Mouse (Mus musculus): Measurements from ENCODE around the gene Rtl10. TPM values are rescaled to one million over a fixed set of nuclear protein-coding genes. Genes with fewer than 3 reads are reported as not detected.

Rtl10 gene
- 1.3 and 1.6 TPM in 2 replicates for polyA plus RNA-seq (2016; fragmentation: Nextera tagmentation; extraction: Ambion mirVana)

DNA sequence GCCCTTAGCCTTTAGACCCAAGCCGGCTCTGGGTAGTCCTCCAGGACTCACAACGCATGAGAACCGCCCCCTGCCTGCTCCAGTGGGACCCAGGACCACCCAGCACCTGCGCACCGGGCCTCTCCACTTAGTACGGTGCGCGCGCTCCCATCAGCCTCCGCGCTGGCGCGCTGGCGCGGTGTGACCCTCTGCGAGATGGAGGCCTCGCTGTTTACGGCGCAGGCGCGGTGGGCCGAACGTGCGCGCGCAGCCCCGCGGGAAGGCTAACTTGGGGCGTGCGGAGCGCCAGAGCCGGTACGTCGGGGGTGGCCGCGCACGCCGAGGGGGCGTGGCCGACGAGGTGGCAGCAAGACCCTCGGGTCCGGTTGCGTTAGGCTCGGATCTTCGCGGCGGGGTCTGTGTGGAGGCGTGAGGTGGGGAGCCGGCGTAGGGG is at the start of gene Rtl10, which contains the start of gene Gnb1l:
TSS of gene Rtl10 (plus strand) at position 344 of the 433 bp plus-strand sequence.
TSS of gene Gnb1l (plus strand) at position 156 of the 433 bp plus-strand sequence.
- Histone ChIP-seq H3K36me3 (peaks cover 23% of the 10 kb centered on the region), H3K9me3 (no peaks in the 10 kb centered on the region), H3K27ac (peak within 1 kb of the TSS; percentile 92), H3K27me3 (ENCODE audit: insufficient read depth, poor library complexity, severe bottlenecking) (no peaks in the 10 kb centered on the region), H3K4me1 (peaks cover 18% of the 10 kb centered on the region), H3K4me3 (peak within 1 kb of the TSS; percentile 74)
- DNase-seq (ENCODE audit: low spot score) = peak; percentile 97
- under 1% methylated on average over 51 of the region's 51 CpGs for WGBS

DNA sequence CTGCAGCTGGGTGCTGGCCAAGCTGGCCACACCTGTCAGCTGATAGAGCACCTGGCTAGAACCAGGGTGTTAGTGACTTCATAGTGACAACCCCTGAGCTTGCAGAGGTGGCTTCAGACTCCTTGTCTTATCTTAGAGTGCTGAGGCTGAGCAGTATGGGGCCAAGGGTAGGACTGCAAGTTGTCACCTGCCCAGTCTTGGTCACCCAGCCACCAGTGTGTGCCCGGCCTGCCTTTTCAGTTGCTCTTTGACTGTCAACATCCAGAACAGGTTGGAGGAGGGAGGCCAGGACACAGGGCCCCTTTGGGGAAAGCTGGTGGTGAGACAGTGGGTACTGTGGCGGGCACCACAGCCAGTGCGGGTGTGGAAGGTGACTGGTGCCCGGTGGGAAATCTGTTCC is 49.7 kb upstream of the Rtl10 start:
- WGBS = 91% methylated on average over 4 of the region's 4 CpGs
- no peak overlapping the region for H3K4me3 ChIP-seq

DNA sequence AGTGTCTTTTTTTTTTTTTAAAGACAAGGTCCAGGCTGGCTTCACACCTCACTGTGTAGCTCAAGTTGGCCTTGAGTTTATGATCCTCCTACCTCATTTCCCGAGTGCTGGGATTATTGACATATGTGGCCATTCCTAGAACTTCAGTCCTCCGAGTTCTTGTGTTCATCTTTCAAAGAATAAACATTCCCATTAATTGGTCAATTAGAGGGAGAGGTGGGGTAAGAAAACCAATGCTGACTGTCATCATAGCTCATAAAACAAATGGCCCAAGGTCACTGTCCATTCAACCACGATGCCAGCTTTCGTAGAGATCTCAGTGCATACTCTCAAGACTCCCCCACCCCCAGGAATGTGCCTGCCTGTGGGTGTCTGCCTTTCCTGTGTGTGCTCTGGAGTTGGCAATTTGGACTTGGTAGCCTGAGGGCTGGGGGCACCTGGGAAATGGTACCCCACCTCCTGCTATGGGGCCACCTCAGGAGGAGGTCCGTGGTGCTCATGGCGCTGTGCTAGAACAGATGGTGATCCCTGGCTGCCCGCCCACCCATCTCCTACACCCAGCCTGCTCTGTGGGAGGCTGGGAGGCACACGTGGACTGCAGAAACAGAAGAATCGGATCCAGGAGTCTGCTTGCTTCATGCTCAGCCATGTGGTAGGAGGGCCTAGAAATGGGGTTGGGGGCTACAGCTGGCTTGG is 47.1 kb upstream of the Rtl10 start:
- Histone ChIP-seq H3K9me3 (no peaks in the 10 kb centered on the region), H3K4me1 (peaks cover 39% of the 10 kb centered on the region), H3K27ac (no peak overlapping the region), H3K4me3 (no peak overlapping the region), H3K36me3 (peaks cover 23% of the 10 kb centered on the region), H3K27me3 (ENCODE audit: insufficient read depth, poor library complexity, severe bottlenecking) (peaks cover 7% of the 10 kb centered on the region; the same call in 1 of the 2 replicates)
- WGBS = 66% methylated on average over 9 of the region's 9 CpGs
- DNase-seq (ENCODE audit: low spot score) = no peak

More for the DNA sequence above, 49.7 kb upstream of the Rtl10 start:
- Histone ChIP-seq H3K27ac (no peak overlapping the region), H3K27me3 (ENCODE audit: insufficient read depth, poor library complexity, severe bottlenecking) (no peaks in the 10 kb centered on the region), H3K9me3 (no peaks in the 10 kb centered on the region), H3K36me3 (peaks cover 18% of the 10 kb centered on the region; the same call in 1 of the 2 replicates), H3K4me1 (peaks cover 28% of the 10 kb centered on the region)
- no peak for DNase-seq (ENCODE audit: low spot score)

DNA sequence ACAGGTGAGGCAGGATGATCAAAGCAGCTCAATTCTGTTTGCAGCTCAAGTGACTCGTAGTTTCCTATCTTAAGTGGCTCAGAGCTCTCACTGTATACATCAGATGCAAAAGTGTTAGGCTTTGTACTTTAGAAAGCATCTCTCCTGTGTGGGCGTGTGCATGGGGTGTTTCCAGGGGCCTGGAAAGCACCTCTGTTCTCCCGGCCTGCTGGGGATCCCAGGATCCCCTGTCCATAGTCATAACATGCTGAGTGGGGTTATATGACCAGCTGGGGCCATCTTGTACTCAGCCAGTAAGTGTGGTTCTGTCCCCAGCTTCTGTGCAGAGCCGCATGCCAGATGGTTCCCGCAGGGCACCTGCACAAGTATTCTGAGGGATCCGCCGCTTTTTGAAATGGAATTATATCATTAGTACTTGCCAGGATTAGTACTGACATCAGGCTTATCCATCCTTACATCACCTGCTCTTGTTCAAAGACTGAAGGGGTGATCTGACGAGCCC is 46.3 kb upstream of the Rtl10 start:
- Histone ChIP-seq H3K36me3 (peaks cover 29% of the 10 kb centered on the region), H3K27ac (no peak overlapping the region), H3K4me3 (no peak overlapping the region), H3K9me3 (no peaks in the 10 kb centered on the region), H3K27me3 (ENCODE audit: insufficient read depth, poor library complexity, severe bottlenecking) (peaks cover 7% of the 10 kb centered on the region; the same call in 1 of the 2 replicates), H3K4me1 (peaks cover 39% of the 10 kb centered on the region)
- no peak for DNase-seq (ENCODE audit: low spot score)
- 83% methylated on average over 8 of the region's 8 CpGs for WGBS

- no peak overlapping the region for H3K4me3 ChIP-seq
- H3K9me3 ChIP-seq = no peaks in the 10 kb centered on the region
- H3K4me1 ChIP-seq = peaks cover 34% of the 10 kb centered on the region
- DNase-seq (ENCODE audit: low spot score) = no peak
- H3K36me3 ChIP-seq = peaks cover 38% of the 10 kb centered on the region
- peaks cover 14% of the 10 kb centered on the region for H3K27me3 ChIP-seq (ENCODE audit: insufficient read depth, poor library complexity, severe bottlenecking)
- 33% methylated on average over 5 of the region's 5 CpGs for whole genome bisulfite sequencing
- no peak overlapping the region; the same call in 1 of the 2 replicates for H3K27ac ChIP-seq
Observed at GRCm38 (mm10) chr16:18453846-18454245, 44.9 kb upstream of the Rtl10 start.

DNA sequence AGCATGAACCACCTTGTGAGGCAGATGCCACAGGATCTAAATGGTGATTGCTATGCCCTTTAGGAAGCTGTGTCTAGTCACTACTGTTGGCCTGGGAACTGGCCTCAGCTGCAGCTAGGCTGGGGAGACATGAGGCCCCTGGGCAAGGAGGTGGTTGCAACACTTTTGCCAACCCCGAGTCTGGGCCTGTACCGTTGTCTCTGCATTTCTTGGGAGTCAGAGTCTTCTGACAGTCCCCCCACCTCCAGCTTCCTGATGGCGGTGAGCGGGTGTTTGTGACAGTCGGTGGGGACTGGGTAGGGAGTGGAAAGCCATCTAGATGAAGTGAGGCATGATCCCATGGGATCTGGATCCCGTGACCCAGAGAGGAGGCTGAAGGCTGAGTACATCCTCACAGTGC is 43.3 kb upstream of the Rtl10 start:
- 90% methylated on average over 6 of the region's 6 CpGs for WGBS
- DNase-seq (ENCODE audit: low spot score) = no peak
- Histone ChIP-seq H3K27me3 (ENCODE audit: insufficient read depth, poor library complexity, severe bottlenecking) (peaks cover 17% of the 10 kb centered on the region), H3K4me3 (no peak overlapping the region), H3K27ac (no peak overlapping the region), H3K4me1 (peaks cover 45% of the 10 kb centered on the region), H3K9me3 (no peaks in the 10 kb centered on the region), H3K36me3 (peaks cover 32% of the 10 kb centered on the region)

DNA sequence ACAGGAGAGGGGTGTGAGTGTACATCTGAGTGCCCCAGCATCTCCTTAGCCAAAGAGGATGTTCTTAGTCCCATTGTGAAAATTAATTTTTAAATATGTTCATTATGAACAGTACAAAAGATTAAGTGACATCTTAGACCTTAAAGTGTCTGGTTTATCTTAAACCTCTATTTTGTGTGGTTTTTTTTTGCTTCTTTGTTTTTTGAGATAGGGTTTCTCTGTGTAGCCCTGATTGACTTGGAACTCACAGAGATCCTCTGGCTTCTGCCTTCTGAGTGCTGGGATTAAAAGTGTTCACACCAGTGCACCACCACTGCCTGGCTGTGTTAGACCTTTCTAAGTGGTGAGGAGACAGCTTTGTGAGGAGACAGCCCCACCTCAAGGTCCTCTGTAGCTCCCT is 40.0 kb upstream of the Rtl10 start:
- no peak overlapping the region for H3K4me3 ChIP-seq
- H3K27me3 ChIP-seq (ENCODE audit: insufficient read depth, poor library complexity, severe bottlenecking) = peaks cover 30% of the 10 kb centered on the region
- H3K27ac ChIP-seq = peak overlapping the region; percentile 47; the same call in 1 of the 2 replicates

GRCm38 (mm10) chr16:18459335-18459954 is 39.3 kb upstream of the Rtl10 start:
- DNase-seq (ENCODE audit: low spot score) = no peak
- Histone ChIP-seq H3K27me3 (ENCODE audit: insufficient read depth, poor library complexity, severe bottlenecking) (peaks cover 30% of the 10 kb centered on the region), H3K4me3 (peak overlapping the region; percentile 36), H3K36me3 (peaks cover 32% of the 10 kb centered on the region), H3K27ac (peak overlapping the region; percentile 64; the same call in 1 of the 2 replicates), H3K9me3 (no peaks in the 10 kb centered on the region), H3K4me1 (peaks cover 40% of the 10 kb centered on the region)
- 17% methylated on average over 12 of the region's 12 CpGs for WGBS

More for the DNA sequence above, 40.0 kb upstream of the Rtl10 start:
- no peak for DNase-seq (ENCODE audit: low spot score)
- H3K36me3 ChIP-seq = peaks cover 32% of the 10 kb centered on the region
- no peaks in the 10 kb centered on the region for H3K9me3 ChIP-seq
- peaks cover 42% of the 10 kb centered on the region for H3K4me1 ChIP-seq

GRCm38 (mm10) chr16:18459955-18460370 is 38.7 kb upstream of the Rtl10 start:
- peaks cover 30% of the 10 kb centered on the region for H3K27me3 ChIP-seq (ENCODE audit: insufficient read depth, poor library complexity, severe bottlenecking)
- peak overlapping the region; percentile 36 for H3K4me3 ChIP-seq
- H3K4me1 ChIP-seq = peaks cover 38% of the 10 kb centered on the region
- H3K9me3 ChIP-seq = no peaks in the 10 kb centered on the region
- 2% methylated on average over 11 of the region's 11 CpGs for WGBS
- H3K27ac ChIP-seq = peak overlapping the region; percentile 64
- peaks cover 29% of the 10 kb centered on the region for H3K36me3 ChIP-seq
- DNase-seq (ENCODE audit: low spot score) = no peak

GRCm38 (mm10) chr16:18460826-18461225 is 37.9 kb upstream of the Rtl10 start:
- WGBS = 75% methylated on average over 3 of the region's 3 CpGs
- DNase-seq (ENCODE audit: low spot score) = no peak
- H3K4me1 ChIP-seq = peaks cover 32% of the 10 kb centered on the region
- peaks cover 23% of the 10 kb centered on the region for H3K27me3 ChIP-seq (ENCODE audit: insufficient read depth, poor library complexity, severe bottlenecking)
- H3K9me3 ChIP-seq = no peaks in the 10 kb centered on the region
- peak overlapping the region; percentile 69 for H3K27ac ChIP-seq
- peaks cover 20% of the 10 kb centered on the region for H3K36me3 ChIP-seq
- H3K4me3 ChIP-seq = no peak overlapping the region

DNA sequence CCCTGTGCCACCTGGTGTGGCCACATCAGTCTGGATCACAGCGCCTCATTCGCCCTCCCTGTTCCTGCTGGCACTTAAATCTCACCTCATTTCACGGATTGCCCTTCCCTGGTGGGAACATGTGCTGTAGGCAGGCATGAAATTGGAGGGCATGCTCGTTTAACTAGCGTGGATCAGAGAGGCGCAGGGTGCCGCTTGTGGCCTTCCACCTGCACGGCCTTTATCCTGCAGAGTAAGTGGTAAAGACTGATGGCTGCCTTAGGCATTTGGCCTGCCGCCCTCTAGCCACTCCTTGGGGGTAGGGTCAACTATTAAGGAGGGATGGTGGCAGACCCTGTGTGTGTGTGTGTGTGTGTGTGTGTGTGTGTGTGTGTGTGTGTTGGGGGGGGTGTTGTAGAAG is 36.7 kb upstream of the Rtl10 start:
- no peak overlapping the region for H3K4me3 ChIP-seq
- WGBS = 83% methylated on average over 9 of the region's 9 CpGs
- no peaks in the 10 kb centered on the region for H3K9me3 ChIP-seq
- H3K27me3 ChIP-seq (ENCODE audit: insufficient read depth, poor library complexity, severe bottlenecking) = peaks cover 22% of the 10 kb centered on the region
- DNase-seq (ENCODE audit: low spot score) = no peak
- peaks cover 32% of the 10 kb centered on the region for H3K4me1 ChIP-seq
- H3K27ac ChIP-seq = peak overlapping the region; percentile 57; the same call in 1 of the 2 replicates
- H3K36me3 ChIP-seq = peaks cover 11% of the 10 kb centered on the region

DNA sequence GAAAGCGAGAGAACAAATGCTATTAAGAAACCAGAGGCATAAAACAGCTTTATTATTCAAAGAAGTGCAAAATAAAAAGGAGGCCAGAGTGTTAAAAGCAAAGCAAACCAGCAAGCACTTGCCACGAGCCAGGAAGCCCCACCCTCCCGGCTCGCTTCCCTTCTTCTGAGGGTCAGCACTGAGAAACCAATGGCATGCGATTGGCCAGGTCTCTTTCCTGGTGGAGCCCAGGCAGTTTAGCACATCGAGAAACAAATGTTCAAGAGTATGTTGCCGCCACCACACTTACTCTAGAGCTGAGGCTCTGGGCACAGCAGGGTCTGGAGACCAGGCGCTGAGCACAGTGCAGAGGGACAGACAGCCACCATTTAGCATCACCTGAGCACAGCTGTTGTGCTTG is 36.1 kb upstream of the Rtl10 start:
- no peak overlapping the region for H3K27ac ChIP-seq
- no peak overlapping the region for H3K4me3 ChIP-seq
- 42% methylated on average over 8 of the region's 8 CpGs for WGBS
- H3K36me3 ChIP-seq = peaks cover 8% of the 10 kb centered on the region; the same call in 1 of the 2 replicates
- H3K27me3 ChIP-seq (ENCODE audit: insufficient read depth, poor library complexity, severe bottlenecking) = peaks cover 21% of the 10 kb centered on the region
- no peak for DNase-seq (ENCODE audit: low spot score)
- peaks cover 32% of the 10 kb centered on the region for H3K4me1 ChIP-seq
- no peaks in the 10 kb centered on the region for H3K9me3 ChIP-seq

DNA sequence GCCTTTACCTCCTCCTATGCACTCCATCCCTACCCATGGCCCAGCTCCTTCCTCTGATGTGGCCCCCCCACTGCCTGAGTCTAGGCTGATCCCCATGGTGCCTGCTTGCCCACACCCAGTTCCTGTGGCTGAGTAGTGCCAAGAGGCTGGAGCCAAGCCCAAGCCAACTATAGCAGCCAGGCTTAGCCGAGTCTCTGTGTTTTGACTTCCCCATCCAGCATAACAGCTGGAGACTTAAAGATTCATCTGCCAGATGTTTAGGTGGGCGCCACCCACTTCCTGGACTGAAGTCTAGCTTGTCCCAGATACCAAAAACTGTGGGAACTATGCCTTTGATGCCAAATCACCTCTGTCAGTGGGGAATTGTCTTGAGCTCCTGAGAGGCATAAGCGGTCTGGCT is 34.4 kb upstream of the Rtl10 start:
- WGBS = 65% methylated on average over 3 of the region's 3 CpGs
- H3K27ac ChIP-seq = no peak overlapping the region
- DNase-seq (ENCODE audit: low spot score) = no peak

More for the DNA sequence above, 34.4 kb upstream of the Rtl10 start:
- Histone ChIP-seq H3K36me3 (peaks cover 7% of the 10 kb centered on the region), H3K27me3 (ENCODE audit: insufficient read depth, poor library complexity, severe bottlenecking) (peaks cover 16% of the 10 kb centered on the region), H3K9me3 (no peaks in the 10 kb centered on the region), H3K4me1 (peaks cover 26% of the 10 kb centered on the region), H3K4me3 (no peak overlapping the region)
